ENCODE assay signal across 14 mouse cellular contexts in the genomic region with DNA sequence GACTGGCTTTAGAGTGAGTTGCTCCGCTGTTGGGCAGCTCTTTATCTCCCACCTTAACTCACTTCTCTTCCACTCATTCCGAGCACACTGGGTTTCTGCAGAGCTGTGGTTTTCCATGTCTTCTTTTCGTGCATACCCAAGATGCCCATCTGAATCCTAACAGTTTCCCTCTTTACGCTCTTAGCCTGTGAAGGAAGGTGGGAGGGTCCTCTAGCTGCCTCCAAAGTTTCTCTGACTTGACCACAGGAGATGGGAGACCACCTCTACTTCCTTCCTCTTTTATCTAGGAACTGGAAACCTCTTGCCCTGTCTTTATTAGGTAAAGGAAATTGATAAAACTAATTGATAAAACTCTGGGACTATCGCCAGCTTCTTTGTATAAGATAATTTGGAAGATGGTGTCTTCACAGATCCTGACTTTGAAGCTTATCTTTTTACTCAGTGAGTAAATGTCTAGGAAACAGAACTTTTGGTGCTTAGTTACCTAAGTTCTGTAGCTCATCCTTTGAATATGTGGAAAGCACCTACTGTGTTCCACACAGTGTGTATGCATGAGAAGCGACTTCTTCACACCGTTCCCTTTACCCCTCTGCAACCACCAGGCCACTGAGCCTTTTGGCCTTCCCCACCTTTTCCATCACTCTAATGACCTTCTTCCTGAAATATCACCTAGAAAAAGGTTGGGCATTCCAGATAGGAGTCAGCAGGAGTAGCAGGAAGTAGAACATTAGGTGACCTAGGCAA.
"Had no signal": no experiment of that assay in that cellular context is flagged by ENCODE, and none has a peak within 500 bp of the region (broad histone marks: within the 10 kb centered on the region; RNA-seq: fewer than 3 reads in every experiment).

No protein-coding gene starts in this region.

- ATAC-seq: liver, embryonic 12.5 days; midbrain, embryonic 13.5 days; midbrain, embryonic 16.5 days had no signal

- DNase-seq: kidney, adult 9 months; kidney, postnatal 25 days; layer of hippocampus, adult 9-11 months; liver; lung, adult 18-20 months; lung, postnatal 10 days; lung, postnatal 36 days; retina, postnatal 1 day; right cerebral cortex, postnatal 25 days; spleen, adult 18-20 months; thymus, postnatal 25 days had no signal
